Mouse (Mus musculus) neutrophil, adult 5-6 weeks (primary cell): ENCODE results near the gene Gadd45b. TPM values are rescaled to one million over a fixed set of nuclear protein-coding genes. Genes with fewer than 3 reads are reported as not detected.

Experiments used
- ATAC-seq: fragments of 151-379, 151-347 bp; 2 replicates; pipeline ENCODE4 v1.8.0; 2017; ENCODE audit warnings: mild to moderate bottlenecking, moderate TSS enrichment; ENCODE audit not compliant: insufficient number of reproducible peaks, poor library complexity, low FRiP score, severe bottlenecking; ENCODE audit errors: extremely low read depth
- total RNA-seq: library from RNA; stranded (forward); fragments of 200-1000 nt; gene quantifications from 2 replicates; pipeline ENCODE4 v1.2.3, GENCODE M21; 2017

Gene Gadd45b
- total RNA-seq, 1 experiment from 2014 or later: 63.2 TPM

GRCm38 (mm10) chr10:80969298-80969697 is 39.4 kb downstream of the Gadd45b start:
- no peak for ATAC-seq

DNA sequence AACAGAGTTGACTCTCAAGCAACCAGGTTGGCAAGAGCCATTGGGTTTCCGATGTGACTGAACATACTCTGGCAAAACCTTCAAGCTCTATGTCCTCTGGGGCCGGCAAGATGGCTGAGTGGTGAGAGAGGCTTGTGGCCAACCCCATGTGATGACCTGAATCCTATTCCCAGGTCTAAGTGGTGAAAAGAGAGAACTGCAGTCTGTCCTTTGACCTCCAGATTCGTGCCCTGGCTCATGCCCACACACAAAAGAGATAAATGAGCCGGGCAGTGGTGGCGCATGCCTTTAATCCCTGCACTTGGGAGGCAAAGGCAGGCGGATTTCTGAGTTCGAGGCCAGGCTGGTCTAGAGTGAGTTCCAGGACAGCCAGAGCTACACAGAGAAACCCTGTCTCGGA is 40.3 kb downstream of the Gadd45b start:
- ATAC-seq: no peak

- no peak for ATAC-seq
These were observed 41.7 kb downstream of the Gadd45b start for GRCm38 (mm10) chr10:80971533-80971932.

- no peak for ATAC-seq
These were observed 42.5 kb downstream of the Gadd45b start for GRCm38 (mm10) chr10:80972071-80972987.

GRCm38 (mm10) chr10:80973722-80974121 is 43.8 kb downstream of the Gadd45b start:
- ATAC-seq: no peak

- ATAC-seq: no peak
These were observed 45.6 kb downstream of the Gadd45b start for GRCm38 (mm10) chr10:80975478-80975877.

DNA sequence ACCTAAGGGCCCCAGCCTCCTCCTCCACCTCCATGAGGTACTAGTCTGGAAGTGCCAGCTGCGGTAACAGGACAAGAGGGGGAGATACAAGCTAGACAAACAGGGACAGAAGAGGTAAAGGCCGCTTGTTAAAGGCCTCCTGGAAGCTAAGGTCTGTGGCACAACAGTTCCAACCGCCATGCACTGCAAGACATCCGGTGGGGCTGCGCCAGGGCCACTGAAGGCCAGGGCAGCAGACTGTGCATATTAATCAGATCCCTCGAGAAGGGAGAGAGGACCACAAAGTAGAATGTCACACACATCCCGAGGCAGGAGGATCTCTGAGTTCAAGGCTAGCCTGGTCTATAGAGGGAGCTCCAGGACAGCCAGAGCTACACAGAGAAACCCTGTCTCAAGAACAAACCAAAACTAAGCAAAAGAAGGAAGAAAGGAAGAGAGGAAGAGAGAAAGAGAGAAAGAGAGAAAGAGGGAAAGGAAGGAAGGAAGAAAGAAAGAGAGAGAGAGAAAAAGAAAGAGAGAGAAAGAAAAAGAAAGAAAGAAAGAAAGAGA is 51.8 kb downstream of the Gadd45b start:
- no peak for ATAC-seq

Other genes starting within 250 kb of the Gadd45b start
- gene Mob3a, start 228.1 kb upstream of the Gadd45b start, total RNA-seq: 171 and 197 TPM in 2 replicates
- gene Izumo4, start 227.9 kb upstream of the Gadd45b start, total RNA-seq: 32.9 and 46.6 TPM in 2 replicates
- 142 and 173 TPM in 2 replicates for gene Ap3d1, start 187.8 kb upstream of the Gadd45b start, total RNA-seq
- 18.0 and 21.4 TPM in 2 replicates for gene Dot1l, start 174.9 kb upstream of the Gadd45b start, total RNA-seq
- 15.5 and 20.4 TPM in 2 replicates for gene Sf3a2, start 131.9 kb upstream of the Gadd45b start, total RNA-seq
- 50.4 and 52.8 TPM in 2 replicates for gene Plekhj1, start 131.4 kb upstream of the Gadd45b start, total RNA-seq
- 0.81 TPM in 1 of 2 replicates, not detected in the other for gene Amh, start 124.8 kb upstream of the Gadd45b start, total RNA-seq
- gene Jsrp1, start 116.6 kb upstream of the Gadd45b start, total RNA-seq: not detected in 2 replicates
- 227 and 271 TPM in 2 replicates for gene Oaz1, start 103.4 kb upstream of the Gadd45b start, total RNA-seq
- gene Lingo3, start 86.0 kb upstream of the Gadd45b start, total RNA-seq: not detected in 2 replicates
- gene Lsm7, start 74.9 kb upstream of the Gadd45b start, total RNA-seq: 50.7 and 60.8 TPM in 2 replicates
- gene Sppl2b, start 74.8 kb upstream of the Gadd45b start, total RNA-seq: 13.3 and 20.7 TPM in 2 replicates
- gene Tmprss9, start 58.2 kb upstream of the Gadd45b start, total RNA-seq: not detected in 2 replicates
- gene Timm13, start 29.1 kb upstream of the Gadd45b start, total RNA-seq: 15.1 and 23.1 TPM in 2 replicates
- gene Lmnb2, start 11.8 kb upstream of the Gadd45b start, total RNA-seq: 8.0 and 11.8 TPM in 2 replicates
- not detected in 2 replicates for gene Gng7, start 84.9 kb downstream of the Gadd45b start, total RNA-seq
- gene Diras1, start 95.6 kb downstream of the Gadd45b start, total RNA-seq: not detected in 2 replicates
- gene Slc39a3, start 107.4 kb downstream of the Gadd45b start, total RNA-seq: 8.6 and 19.5 TPM in 2 replicates
- 59.2 and 64.5 TPM in 2 replicates for gene Sgta, start 130.1 kb downstream of the Gadd45b start, total RNA-seq
- gene Thop1, start 140.0 kb downstream of the Gadd45b start, total RNA-seq: 1.5 and 4.5 TPM in 2 replicates
- gene Creb3l3, start 168.8 kb downstream of the Gadd45b start, total RNA-seq: 0.23 TPM in 1 of 2 replicates, not detected in the other
- 91.5 and 96.6 TPM in 2 replicates for gene Map2k2, start 175.8 kb downstream of the Gadd45b start, total RNA-seq
- gene Zbtb7a, start 205.1 kb downstream of the Gadd45b start, total RNA-seq: 28.7 and 31.1 TPM in 2 replicates
- 34.5 and 40.5 TPM in 2 replicates for gene Pias4, start 237.8 kb downstream of the Gadd45b start, total RNA-seq
- gene Eef2, start 246.6 kb downstream of the Gadd45b start, total RNA-seq: 1,126 and 1,171 TPM in 2 replicates